15 mouse cellular contexts compared by ENCODE assay signal in genomic region chr12:84578440-84578770, GRCm38 (mm10). TPM values are rescaled to one million over a fixed set of nuclear protein-coding genes. Genes with fewer than 3 reads are reported as not detected.
DNase-seq lines count a peak whose midpoint lies in the region; ATAC-seq lines count a peak whose summit lies in the region.
"Had no signal": no experiment of that assay in that cellular context is flagged by ENCODE, and none has a peak within 500 bp of the region (broad histone marks: within the 10 kb centered on the region; RNA-seq: fewer than 3 reads in every experiment).

No protein-coding gene starts in this region.

- DNase-seq in embryo, embryonic 11 days = peak; percentile 34
- no peak for DNase-seq in embryo, embryonic 10 days (ENCODE audit: low spot score)
- peak; percentile 8 to 9 for DNase-seq in kidney, postnatal 36 days
- DNase-seq in kidney, postnatal 25 days = no peak
- DNase-seq in adrenal gland, postnatal 10 days = peak; percentile 18
- no peak for DNase-seq in cerebellum, adult 9-10 months
- DNase-seq: cerebellum, postnatal 36 days; gastrocnemius, adult 2 months; heart, adult 18-20 months; heart, postnatal 14 days; liver; lung, adult 18-20 months; thymus, postnatal 36 days had no signal

- ATAC-seq in megakaryocyte-erythroid progenitor cell, adult 5-6 weeks (replicated peaks; ENCODE audit: low FRiP score, low TSS enrichment, poor library complexity, severe bottlenecking) = 0 out of 2 replicates have a peak, but pooled peaks have one; percentile 34
- ATAC-seq: forebrain, embryonic 16.5 days had no signal

RNA-seq across cellular contexts. Expression of gene Vsx2, which starts 8.8 kb away (rescaled TPM):
- total RNA-seq in adrenal gland, postnatal 10 days (2021) = not detected
- total RNA-seq in megakaryocyte-erythroid progenitor cell, adult 5-6 weeks (2014; fragmentation: Nextera tagmentation) = not detected in 2 replicates
- not detected in 2 replicates for total RNA-seq in megakaryocyte-erythroid progenitor cell, adult 5-6 weeks (2017)
- total RNA-seq: gastrocnemius, adult 2 months; heart, adult 18-20 months had no signal

RNA-seq across cellular contexts. Expression of gene Abcd4, which starts 38.8 kb away (rescaled TPM):
- total RNA-seq in adrenal gland, postnatal 10 days (2021) = 10 to 100 TPM in 1 of 2 experiments, 1 to 10 TPM in 1; 10.0 to 14.6 TPM
- total RNA-seq in megakaryocyte-erythroid progenitor cell, adult 5-6 weeks (2014; fragmentation: Nextera tagmentation) = 6.9 and 9.9 TPM in 2 replicates
- total RNA-seq in megakaryocyte-erythroid progenitor cell, adult 5-6 weeks (2017) = 4.5 and 6.0 TPM in 2 replicates

Comparison
In these comparisons a context has a peak if more than half of its experiments do, and no peak if none do; other contexts are left out.
1. DNase-seq: peak in embryo, embryonic 11 days (single experiment), kidney, postnatal 36 days (2 of 2) and adrenal gland, postnatal 10 days (single experiment); none in embryo, embryonic 10 days (single experiment), kidney, postnatal 25 days (0 of 2) and cerebellum, adult 9-10 months (single experiment).